In the genomic region with DNA sequence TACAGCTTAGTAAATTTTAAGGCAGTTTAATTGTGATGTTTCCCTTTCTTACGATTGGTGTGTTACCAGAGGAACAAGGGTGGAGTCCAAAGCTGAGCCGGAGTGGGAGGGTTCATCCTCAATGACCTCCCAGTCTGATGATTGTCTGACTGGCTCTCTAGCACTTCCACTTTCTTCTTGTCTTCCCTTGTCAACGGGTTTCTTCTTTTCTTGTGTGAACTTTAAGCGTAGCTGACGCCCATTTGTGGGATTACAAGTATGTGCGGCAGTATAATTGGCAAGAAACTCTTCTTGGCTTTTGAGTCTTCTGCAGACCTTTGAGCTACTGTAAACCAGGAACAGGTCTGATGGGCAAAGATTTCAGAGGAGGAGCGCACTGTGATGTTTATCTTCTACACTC, we compare ENCODE assay signal across 16 mouse cellular contexts. TPM values are rescaled to one million over a fixed set of nuclear protein-coding genes. Genes with fewer than 3 reads are reported as not detected.
DNase-seq lines count a peak whose midpoint lies in the region; ATAC-seq and TF ChIP-seq lines count a peak whose summit lies in the region.
"Had no signal": no experiment of that assay in that cellular context is flagged by ENCODE, and none has a peak within 500 bp of the region (broad histone marks: within the 10 kb centered on the region; RNA-seq: fewer than 3 reads in every experiment).

No protein-coding gene starts in this region.

- H3K9me3 ChIP-seq in heart, embryonic 10.5 days, result no peaks in the 10 kb centered on the region
- no peaks in the 10 kb centered on the region for H3K9me3 ChIP-seq in kidney, postnatal 0 days (replicated peaks; ENCODE audit: low read length)
- H3K9me3 ChIP-seq in hindbrain, embryonic 16.5 days (ENCODE audit: control insufficient read depth, low read length), result no peaks in the 10 kb centered on the region
- H3K9me3 ChIP-seq: forebrain, embryonic 12.5 days; liver, embryonic 15.5 days had no signal

- no peak overlapping the region for H3K4me3 ChIP-seq in heart, embryonic 10.5 days
- no peak overlapping the region for H3K4me3 ChIP-seq in kidney, postnatal 0 days (replicated peaks; ENCODE audit: low read depth, low read length)
- H3K4me3 ChIP-seq in small intestine, adult 2 months (ENCODE audit: low read depth, low read length), result no peak overlapping the region
- H3K4me3 ChIP-seq in hindbrain, embryonic 16.5 days (ENCODE audit: low read length), result no peak overlapping the region
- H3K4me3 ChIP-seq: forebrain, embryonic 12.5 days; liver, embryonic 15.5 days; myocyte had no signal

- no peak for TF ChIP-seq CTCF in kidney, postnatal 0 days (IDR thresholded peaks at IDR 0.05; ENCODE audit: low read depth)
- no peak for TF ChIP-seq CTCF in small intestine, adult 2 months (IDR thresholded peaks at IDR 0.05; ENCODE audit: extremely low read depth, insufficient read length, insufficient replicate concordance, low read depth, low read length)

- no peaks in the 10 kb centered on the region; the same call in 1 of the 2 replicates for H3K27me3 ChIP-seq in heart, embryonic 10.5 days (ENCODE audit: insufficient read depth, poor library complexity, severe bottlenecking)
- no peaks in the 10 kb centered on the region for H3K27me3 ChIP-seq in kidney, postnatal 0 days (ENCODE audit: insufficient read depth, low read length)
- no peaks in the 10 kb centered on the region for H3K27me3 ChIP-seq in small intestine, adult 2 months (ENCODE audit: control insufficient read depth, insufficient read depth, low read length)
- no peaks in the 10 kb centered on the region for H3K27me3 ChIP-seq in hindbrain, embryonic 16.5 days (replicated peaks; ENCODE audit: control insufficient read depth, insufficient read depth, low read length)
- H3K27me3 ChIP-seq: liver, embryonic 15.5 days had no signal

- peak; percentile 92 for DNase-seq in heart, adult 11 months
- no peak for DNase-seq in heart, embryonic 10.5 days (ENCODE audit: low spot score)
- peak; percentile 47 for DNase-seq in kidney, postnatal 0 days (ENCODE audit: low spot score)
- no peak for DNase-seq in layer of hippocampus, adult 9-10 months (ENCODE audit: low spot score)
- no peak for DNase-seq in cerebellum, postnatal 25 days
- DNase-seq: adrenal gland, postnatal 14 days; cerebellum, postnatal 14 days; right cerebral cortex, postnatal 4 days; thymus, postnatal 36 days had no signal

- H3K27ac ChIP-seq in heart, embryonic 10.5 days, result no peak overlapping the region
- no peak overlapping the region for H3K27ac ChIP-seq in kidney, postnatal 0 days
- H3K27ac ChIP-seq in small intestine, adult 2 months (ENCODE audit: insufficient read depth, low read depth, low read length), result peak overlapping the region; percentile 99
- no peak overlapping the region for H3K27ac ChIP-seq in hindbrain, embryonic 16.5 days (ENCODE audit: low read depth, low read length)
- H3K27ac ChIP-seq: forebrain, embryonic 12.5 days; hindbrain, postnatal 0 days; liver, embryonic 15.5 days had no signal

- WGBS in heart, embryonic 10.5 days, result 85% methylated on average over 7 of the region's 7 CpGs
- 58% methylated on average over 7 of the region's 7 CpGs for WGBS in kidney, postnatal 0 days
- 26% methylated on average over 7 of the region's 7 CpGs for WGBS in small intestine, adult 2 months
- 81% methylated on average over 7 of the region's 7 CpGs for WGBS in hindbrain, embryonic 16.5 days

- H3K9ac ChIP-seq in kidney, postnatal 0 days (ENCODE audit: low read depth, low read length), result no peak overlapping the region
- no peak overlapping the region for H3K9ac ChIP-seq in hindbrain, embryonic 16.5 days (ENCODE audit: low read depth, low read length)
- H3K9ac ChIP-seq: forebrain, embryonic 12.5 days; liver, embryonic 15.5 days had no signal

- no peak for TF ChIP-seq POLR2A in small intestine, adult 2 months (IDR thresholded peaks at IDR 0.05; ENCODE audit: low read depth, low read length)

- peaks cover 7% of the 10 kb centered on the region; the same call in 1 of the 2 replicates for H3K4me1 ChIP-seq in heart, embryonic 10.5 days
- no peaks in the 10 kb centered on the region; the same call in 1 of the 2 replicates for H3K4me1 ChIP-seq in kidney, postnatal 0 days (replicated peaks; ENCODE audit: insufficient read depth, low read length)
- H3K4me1 ChIP-seq in small intestine, adult 2 months (ENCODE audit: control insufficient read depth, insufficient read depth, insufficient read length, low read length), result peaks cover 14% of the 10 kb centered on the region; the same call in 1 of the 2 replicates
- H3K4me1 ChIP-seq in hindbrain, embryonic 16.5 days (ENCODE audit: control insufficient read depth, insufficient read depth, low read depth, low read length), result no peaks in the 10 kb centered on the region
- H3K4me1 ChIP-seq: forebrain, embryonic 12.5 days; liver, embryonic 15.5 days had no signal

- ATAC-seq in hematopoietic stem cell, adult 5-6 weeks (replicated peaks in 1 of 2; ENCODE audit: insufficient read depth in 1 of 2, low FRiP score in 2 of 2, low TSS enrichment in 1 of 2, low read depth in 1 of 2, poor library complexity in 2 of 2, severe bottlenecking in 2 of 2), result peak; percentile 68 to 76; a peak in 3 of 4 replicates
- ATAC-seq in kidney, postnatal 0 days (replicated peaks; ENCODE audit: low FRiP score, low read depth), result peak; percentile 33; the same call in 1 of the 2 replicates
- ATAC-seq in hindbrain, embryonic 16.5 days, result no peak
- ATAC-seq: hindbrain, postnatal 0 days had no signal

- peaks cover 25% of the 10 kb centered on the region; the same call in 1 of the 2 replicates for H3K36me3 ChIP-seq in heart, embryonic 10.5 days
- H3K36me3 ChIP-seq in kidney, postnatal 0 days (ENCODE audit: insufficient read depth, low read length), result no peaks in the 10 kb centered on the region
- H3K36me3 ChIP-seq in small intestine, adult 2 months (ENCODE audit: control insufficient read depth, insufficient read depth, low read length), result peaks cover 5% of the 10 kb centered on the region; the same call in 1 of the 2 replicates
- H3K36me3 ChIP-seq in hindbrain, embryonic 16.5 days (ENCODE audit: control insufficient read depth, insufficient read depth, low read length), result no peaks in the 10 kb centered on the region
- H3K36me3 ChIP-seq: forebrain, embryonic 12.5 days had no signal

- no peak overlapping the region for H3K4me2 ChIP-seq in kidney, postnatal 0 days (ENCODE audit: low read length)
- H3K4me2 ChIP-seq in hindbrain, embryonic 16.5 days (ENCODE audit: low read length), result no peak overlapping the region
- H3K4me2 ChIP-seq: forebrain, embryonic 12.5 days; liver, embryonic 15.5 days had no signal

RNA-seq across cellular contexts. Expression of a gene that starts 17.0 kb away (rescaled TPM):
- 55.3 and 77.0 TPM in 2 replicates for polyA plus RNA-seq in heart, embryonic 10.5 days (2016; fragmentation: Nextera tagmentation; extraction: Ambion mirVana)
- 48.8 and 58.4 TPM in 2 replicates for total RNA-seq in hematopoietic stem cell, adult 5-6 weeks (2017)
- 33.0 and 36.3 TPM in 2 replicates for polyA plus RNA-seq in kidney, postnatal 0 days (2015; fragmentation: Nextera tagmentation; extraction: Ambion mirVana)
- polyA plus RNA-seq in small intestine, adult 2 months (2012; rRNA removed), result 8.5 and 12.4 TPM in 2 replicates
- polyA plus RNA-seq in hindbrain, embryonic 16.5 days (2015; fragmentation: Nextera tagmentation; extraction: Ambion mirVana), result 23.5 and 26.5 TPM in 2 replicates

Comparison
In these comparisons a context has a peak if more than half of its experiments do, and no peak if none do; other contexts are left out.
1. DNase-seq: peak in heart, adult 11 months (single experiment) and kidney, postnatal 0 days (single experiment); none in heart, embryonic 10.5 days (single experiment), layer of hippocampus, adult 9-10 months (single experiment) and cerebellum, postnatal 25 days (0 of 2).